Mouse (Mus musculus) neutrophil, adult 59 days (primary cell): ENCODE results near the gene Arih2. TPM values are rescaled to one million over a fixed set of nuclear protein-coding genes. Genes with fewer than 3 reads are reported as not detected.

Experiments
- total RNA-seq, 2 experiments: library from RNA; stranded (reverse); gene quantifications; 1 replicate in 1 of 2; 2 replicates in 1 of 2; pipeline ENCODE4 v1.2.4; 2023

Arih2 gene
- 100 to 1,000 TPM; 103 to 104 TPM for total RNA-seq

GRCm38 (mm10) chr9:108648611-108649560 lies at the start of gene Arih2:
Gene Arih2, minus strand, starts transcription at chr9:108649386.

GRCm38 (mm10) chr9:108689106-108689505 lies 39.9 kb upstream of the Arih2 start, which contains the start of gene Prkar2a:
Gene Prkar2a, plus strand, starts transcription at chr9:108689314.

GRCm38 (mm10) chr9:108661677-108662612 lies 12.8 kb upstream of the Arih2 start, which contains the start of gene Slc25a20:
Gene Slc25a20, plus strand, starts transcription at chr9:108662088.

GRCm38 (mm10) chr9:108596998-108597764 lies 52.0 kb downstream of the Arih2 start, which contains the start of gene P4htm:
Gene P4htm, minus strand, starts transcription at chr9:108597667.

GRCm38 (mm10) chr9:108578545-108579343 lies 70.4 kb downstream of the Arih2 start, which contains the start of gene Wdr6:
Gene Wdr6, minus strand, starts transcription at chr9:108578739.

GRCm38 (mm10) chr9:108569381-108570206 lies 79.6 kb downstream of the Arih2 start, which contains the start of gene Dalrd3:
Gene Dalrd3, plus strand, starts transcription at chr9:108569886.

GRCm38 (mm10) chr9:108566815-108567776 lies 82.1 kb downstream of the Arih2 start, which contains the start of gene Ndufaf3:
Gene Ndufaf3, minus strand, starts transcription at chr9:108567434.

GRCm38 (mm10) chr9:108560227-108560841 lies 88.9 kb downstream of the Arih2 start, which contains the start of gene Impdh2:
Gene Impdh2, plus strand, starts transcription at chr9:108560286.

Other genes starting within 250 kb of the Arih2 start
- gene Ccdc36, start 220.9 kb downstream of the Arih2 start, total RNA-seq = under 1 TPM in 1 of 2 experiments, not detected in 1; 0.18 TPM
- gene BC048562, start 212.9 kb downstream of the Arih2 start, total RNA-seq = not detected
- 10 to 100 TPM; 13.1 to 17.5 TPM for gene Ccdc71, start 188.9 kb downstream of the Arih2 start, total RNA-seq
- 1 to 10 TPM in 1 of 2 experiments, under 1 TPM in 1; 0.87 to 2.2 TPM for gene Klhdc8b, start 187.8 kb downstream of the Arih2 start, total RNA-seq
- gene Lamb2, start 169.7 kb downstream of the Arih2 start, total RNA-seq = 1 to 10 TPM in 1 of 2 experiments, under 1 TPM in 1; 0.29 to 1.7 TPM
- 100 to 1,000 TPM; 192 to 195 TPM for gene Usp19, start 158.8 kb downstream of the Arih2 start, total RNA-seq
- gene Qars, start 141.7 kb downstream of the Arih2 start, total RNA-seq = 100 to 1,000 TPM; 128 to 134 TPM
- 10 to 100 TPM; 92.7 to 95.2 TPM for gene Qrich1, start 132.6 kb downstream of the Arih2 start, total RNA-seq
- 10 to 100 TPM; 80.5 to 82.7 TPM for gene Impdh2, start 89.1 kb downstream of the Arih2 start, total RNA-seq
- 10 to 100 TPM; 16.4 to 23.6 TPM for gene Ndufaf3, start 82.0 kb downstream of the Arih2 start, total RNA-seq
- gene Dalrd3, start 79.5 kb downstream of the Arih2 start, total RNA-seq = 10 to 100 TPM; 22.1 to 24.5 TPM
- 1 to 10 TPM; 5.1 to 5.3 TPM for gene Wdr6, start 70.6 kb downstream of the Arih2 start, total RNA-seq
- gene P4htm, start 51.7 kb downstream of the Arih2 start, total RNA-seq = under 1 TPM; 0.31 to 0.73 TPM
- 10 to 100 TPM; 24.0 to 25.3 TPM for gene Slc25a20, start 12.7 kb upstream of the Arih2 start, total RNA-seq
- gene Prkar2a, start 39.9 kb upstream of the Arih2 start, total RNA-seq = 10 to 100 TPM; 12.7 to 16.7 TPM
- gene Ip6k2, start 134.4 kb upstream of the Arih2 start, total RNA-seq = 10 to 100 TPM; 37.4 to 37.5 TPM
- 10 to 100 TPM in 1 of 2 experiments, 1 to 10 TPM in 1; 8.0 to 11.6 TPM for gene Nckipsd, start 159.0 kb upstream of the Arih2 start, total RNA-seq
- gene Celsr3, start 176.9 kb upstream of the Arih2 start, total RNA-seq = 10 to 100 TPM; 62.0 to 66.3 TPM
- 10 to 100 TPM in 1 of 2 experiments, 1 to 10 TPM in 1; 7.8 to 10.0 TPM for gene Slc26a6, start 203.9 kb upstream of the Arih2 start, total RNA-seq